Mouse (Mus musculus): ENCODE data around the gene Tmem176a. TPM values are rescaled to one million over a fixed set of nuclear protein-coding genes. Genes with fewer than 3 reads are reported as not detected.

The Tmem176a gene
- total and polyA plus RNA-seq, 3 experiments, result 3.9 to 18.5 TPM; not detected in 1

GRCm38 (mm10) chr6:48806746-48807145 lies 34.0 kb upstream of the Tmem176a start:
- no peaks in the 10 kb centered on the region for H3K27me3 ChIP-seq (ENCODE audit: control insufficient read depth in 1 of 2, insufficient read depth in 2 of 2, low read length in 2 of 2)
- no peaks in the 10 kb centered on the region for H3K79me2 ChIP-seq (ENCODE audit: control insufficient read depth, insufficient read depth, low read length, poor library complexity)
- no peak for TF ChIP-seq ETS1 (IDR thresholded peaks at IDR 0.05; ENCODE audit: low read depth, low read length)
- no peak for TF ChIP-seq BHLHE40 (IDR thresholded peaks at IDR 0.05; ENCODE audit: borderline replicate concordance, low read depth, low read length)
- no peak for TF ChIP-seq USF2 (IDR thresholded peaks at IDR 0.05; ENCODE audit: borderline replicate concordance in 1 of 2, insufficient read depth in 1 of 2, low read depth in 1 of 2, low read length in 2 of 2)
- TF ChIP-seq POLR2AphosphoS5 (IDR thresholded peaks at IDR 0.05; ENCODE audit: borderline replicate concordance, low read depth, low read length), result no peak
- TF ChIP-seq MYC (IDR thresholded peaks at IDR 0.05; ENCODE audit: low read depth, low read length), result no peak
- TF ChIP-seq MXI1 (IDR thresholded peaks at IDR 0.05; ENCODE audit: low read depth, low read length), result no peak
- no peak for TF ChIP-seq MAX (IDR thresholded peaks at IDR 0.05; ENCODE audit: low read length)
- no peak for TF ChIP-seq ZMIZ1 (IDR thresholded peaks at IDR 0.05; ENCODE audit: low read depth, low read length)
- TF ChIP-seq GABPA (IDR thresholded peaks at IDR 0.05; ENCODE audit: low read depth, low read length), result no peak
- TF ChIP-seq EP300 (IDR thresholded peaks at IDR 0.05; ENCODE audit: low read depth in 1 of 2, low read length in 2 of 2), result no peak
- no peak for TF ChIP-seq MYB (IDR thresholded peaks at IDR 0.05; ENCODE audit: low read depth, low read length)
- TF ChIP-seq ZC3H11A (IDR thresholded peaks at IDR 0.05; ENCODE audit: low read depth, low read length), result no peak
- TF ChIP-seq TCF12 (IDR thresholded peaks at IDR 0.05; ENCODE audit: low read depth, low read length), result no peak
- no peak for TF ChIP-seq MAFK (IDR thresholded peaks at IDR 0.05; ENCODE audit: borderline replicate concordance, low read depth, low read length)
- no peak for TF ChIP-seq CHD2 (IDR thresholded peaks at IDR 0.05; ENCODE audit: low read length)
- no peak for TF ChIP-seq CTCF (IDR thresholded peaks at IDR 0.05 in 2 of 3, conservative IDR thresholded peaks at IDR 0.05 in 1 of 3; ENCODE audit: control insufficient read depth in 1 of 3, insufficient read depth in 1 of 3, low read depth in 2 of 3, low read length in 3 of 3, poor library complexity in 1 of 3, severe bottlenecking in 1 of 3)
- no peak for TF ChIP-seq MEF2A (IDR thresholded peaks at IDR 0.05; ENCODE audit: extremely low read depth, insufficient replicate concordance, low read depth, low read length, poor library complexity, severe bottlenecking)
- H3K9me3 ChIP-seq (replicated peaks; ENCODE audit: insufficient read depth, low read length), result no peaks in the 10 kb centered on the region
- no peaks in the 10 kb centered on the region for H3K36me3 ChIP-seq (ENCODE audit: control insufficient read depth in 1 of 2, insufficient read depth in 2 of 2, low read length in 2 of 2)
- DNase-seq (ENCODE audit: low read depth, low spot score), result no peak
- no peak overlapping the region for H3K9ac ChIP-seq (ENCODE audit: control insufficient read depth, low read depth, low read length, poor library complexity, severe bottlenecking)
- no peak overlapping the region for H3K4me3 ChIP-seq (ENCODE audit: control insufficient read depth in 1 of 2, insufficient read depth in 1 of 2, low read depth in 2 of 2, low read length in 2 of 2)
- H3K27ac ChIP-seq (ENCODE audit: control insufficient read depth, low read depth, low read length), result no peak overlapping the region
- no peaks in the 10 kb centered on the region for H3K4me1 ChIP-seq (ENCODE audit: control insufficient read depth in 1 of 2, insufficient read depth in 2 of 2, low read length in 2 of 2)

- H3K36me3 ChIP-seq (ENCODE audit: control insufficient read depth in 1 of 2, insufficient read depth in 2 of 2, low read length in 2 of 2), result no peaks in the 10 kb centered on the region
Observed at GRCm38 (mm10) chr6:48809494-48810219, 31.1 kb upstream of the Tmem176a start.

More at GRCm38 (mm10) chr6:48809494-48810219, 31.1 kb upstream of the Tmem176a start:
- H3K9ac ChIP-seq (ENCODE audit: control insufficient read depth, low read depth, low read length, poor library complexity, severe bottlenecking), result no peak overlapping the region
- TF ChIP-seq ETS1 (IDR thresholded peaks at IDR 0.05; ENCODE audit: low read depth, low read length), result no peak
- H3K27me3 ChIP-seq (ENCODE audit: control insufficient read depth in 1 of 2, insufficient read depth in 2 of 2, low read length in 2 of 2), result no peaks in the 10 kb centered on the region
- H3K4me3 ChIP-seq (ENCODE audit: control insufficient read depth in 1 of 2, insufficient read depth in 1 of 2, low read depth in 2 of 2, low read length in 2 of 2), result no peak overlapping the region
- H3K4me1 ChIP-seq (ENCODE audit: control insufficient read depth in 1 of 2, insufficient read depth in 2 of 2, low read length in 2 of 2), result no peaks in the 10 kb centered on the region
- no peaks in the 10 kb centered on the region for H3K79me2 ChIP-seq (ENCODE audit: control insufficient read depth, insufficient read depth, low read length, poor library complexity)
- no peak for DNase-seq (ENCODE audit: low read depth, low spot score)
- H3K27ac ChIP-seq (ENCODE audit: control insufficient read depth, low read depth, low read length), result no peak overlapping the region
- H3K9me3 ChIP-seq (replicated peaks; ENCODE audit: insufficient read depth, low read length), result no peaks in the 10 kb centered on the region

Measured in MEL (cell line).